Mouse (Mus musculus): ENCODE results near the gene Rel. TPM values are rescaled to one million over a fixed set of nuclear protein-coding genes. Genes with fewer than 3 reads are reported as not detected.

Rel gene
- total RNA-seq, 2 experiments from 2014 or later = 3.5 to 3.8 TPM

DNA sequence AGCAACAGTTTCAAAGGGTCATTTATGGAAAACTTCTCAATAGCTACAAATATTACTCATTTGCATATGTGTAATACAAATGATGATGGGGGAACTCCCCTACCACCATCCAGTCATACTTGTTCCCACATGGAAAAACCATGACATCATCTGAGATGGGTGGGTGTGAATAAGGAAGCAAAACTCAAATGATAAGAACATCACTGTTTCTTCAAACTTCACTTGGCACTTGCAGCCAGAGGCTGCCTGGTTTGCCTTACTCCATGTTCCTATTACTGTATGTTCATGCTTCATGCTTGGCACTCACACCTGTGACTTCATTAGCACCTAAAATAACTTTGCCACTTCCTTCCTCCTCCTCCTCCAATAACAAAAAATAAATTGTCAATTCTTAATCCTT lies 16.4 kb downstream of the Rel start:
- intact Hi-C loops (cut with DNase I) = no loop called here
- no peak for DNase-seq (ENCODE audit: low spot score in 2 of 2)

- intact Hi-C loops (cut with DNase I) = no loop called here
- no peak for DNase-seq (ENCODE audit: low spot score in 2 of 2)
These were observed 17.5 kb downstream of the Rel start for GRCm38 (mm10) chr11:23753136-23753710.

GRCm38 (mm10) chr11:23746102-23746501 lies 24.7 kb downstream of the Rel start:
- intact Hi-C loops (cut with DNase I) = no loop called here
- no peak for DNase-seq (ENCODE audit: low spot score in 2 of 2)

DNA sequence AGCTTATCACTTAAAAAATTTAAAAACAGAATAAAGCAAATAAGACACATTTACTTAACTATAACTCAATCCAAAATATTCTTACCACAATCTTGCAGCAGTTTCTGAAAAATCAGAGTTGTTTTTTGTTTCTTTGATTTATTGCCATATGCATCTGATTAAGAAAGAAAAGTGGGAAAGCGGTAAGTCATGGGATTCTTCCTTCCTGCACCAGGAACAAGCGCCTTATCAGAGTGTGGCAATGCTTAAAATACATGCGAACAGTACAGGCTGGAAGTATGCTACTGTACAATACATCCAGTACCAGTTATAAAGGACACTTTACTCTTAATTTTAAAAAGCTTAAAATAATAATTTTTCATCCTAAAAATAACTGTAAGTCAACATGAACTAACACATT lies 26.4 kb downstream of the Rel start:
- intact Hi-C loops (cut with DNase I) = no loop called here
- no peak for DNase-seq (ENCODE audit: low spot score in 2 of 2)

DNA sequence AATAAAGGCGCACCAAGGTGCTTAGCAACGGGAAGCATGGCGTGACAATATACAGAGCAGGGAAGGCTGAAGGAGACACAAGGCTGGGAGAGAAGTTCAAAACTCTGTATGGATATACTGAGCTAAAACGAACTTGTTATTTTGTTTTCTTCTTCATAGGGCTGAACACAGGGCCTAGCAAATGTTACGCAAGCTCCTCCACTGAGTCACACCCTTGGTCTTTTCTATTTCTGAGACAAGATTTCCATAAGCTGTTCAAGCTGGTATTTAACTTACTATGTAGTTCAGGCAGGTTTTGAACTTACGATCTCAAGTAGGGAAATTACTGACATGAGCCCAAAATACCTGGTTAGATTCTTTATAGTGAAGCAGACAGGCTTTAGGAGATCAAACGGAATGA lies 29.4 kb downstream of the Rel start:
- intact Hi-C loops (cut with DNase I) = no loop called here
- DNase-seq (ENCODE audit: low spot score in 2 of 2) = no peak

- intact Hi-C loops (cut with DNase I) = no loop called here
These were observed 29.9 kb downstream of the Rel start for GRCm38 (mm10) chr11:23740895-23741294.

DNA sequence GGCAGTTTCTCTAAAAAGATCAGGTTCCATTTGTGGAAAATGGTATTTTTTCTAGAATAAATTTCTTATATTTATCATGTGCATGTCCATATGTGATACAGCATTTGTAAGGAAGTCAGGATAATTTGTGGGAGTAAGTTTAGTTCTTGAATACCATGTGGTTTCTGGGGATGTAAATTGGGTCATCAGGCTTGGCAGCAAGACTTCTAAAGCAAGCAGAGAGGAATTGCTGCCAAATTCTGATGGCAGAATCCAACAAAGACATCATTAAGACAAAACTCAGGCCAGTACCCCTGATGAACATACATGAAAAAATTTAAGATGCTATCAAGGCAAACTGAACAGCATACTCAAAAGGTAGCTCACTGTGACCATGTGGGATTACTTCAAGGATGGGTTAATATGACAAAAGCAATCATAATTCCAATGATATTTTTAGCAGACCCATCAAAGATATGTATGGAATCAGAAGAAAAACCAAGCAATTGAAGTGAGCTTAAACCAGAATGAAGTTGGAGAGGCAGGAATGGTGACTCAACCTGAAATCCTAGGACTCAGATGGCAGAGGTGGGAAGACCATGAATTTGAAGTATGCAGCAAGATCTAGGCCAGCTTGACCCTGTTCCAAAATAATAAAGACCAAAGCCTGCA lies 34.8 kb downstream of the Rel start:
- DNase-seq (ENCODE audit: low spot score in 2 of 2) = peak in 1 of 2 experiments; percentile 70
- intact Hi-C loops (cut with DNase I) = no loop called here

More at GRCm38 (mm10) chr11:23740895-23741294, 29.9 kb downstream of the Rel start:
- no peak for DNase-seq (ENCODE audit: low spot score in 2 of 2)

DNA sequence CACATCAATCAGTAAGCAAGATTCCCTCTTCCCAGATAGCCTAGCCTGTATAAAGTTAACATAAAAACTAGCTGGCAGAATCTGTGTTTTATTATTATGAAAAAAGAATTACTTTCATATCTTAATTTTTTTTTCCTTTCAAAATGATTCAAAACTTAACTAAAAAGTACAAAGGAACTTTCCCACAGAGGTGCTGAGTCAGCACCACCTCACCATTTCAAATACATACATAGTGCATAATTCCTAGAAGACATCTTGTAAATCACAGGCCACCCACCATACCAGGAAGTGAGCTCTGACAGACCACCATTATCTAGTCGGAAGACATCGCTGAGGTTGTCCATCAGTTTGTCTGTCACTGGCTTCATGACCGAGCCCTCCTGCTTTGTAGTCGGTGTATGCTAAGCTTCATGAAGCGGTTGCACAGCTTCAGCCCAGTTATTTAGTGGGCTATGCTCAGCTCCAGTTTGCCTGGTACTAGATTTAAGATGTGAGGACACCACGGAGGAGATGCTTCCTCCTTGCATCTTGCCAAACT lies 36.0 kb downstream of the Rel start:
- intact Hi-C loops (cut with DNase I) = no loop called here
- no peak for DNase-seq (ENCODE audit: low spot score in 2 of 2)

DNA sequence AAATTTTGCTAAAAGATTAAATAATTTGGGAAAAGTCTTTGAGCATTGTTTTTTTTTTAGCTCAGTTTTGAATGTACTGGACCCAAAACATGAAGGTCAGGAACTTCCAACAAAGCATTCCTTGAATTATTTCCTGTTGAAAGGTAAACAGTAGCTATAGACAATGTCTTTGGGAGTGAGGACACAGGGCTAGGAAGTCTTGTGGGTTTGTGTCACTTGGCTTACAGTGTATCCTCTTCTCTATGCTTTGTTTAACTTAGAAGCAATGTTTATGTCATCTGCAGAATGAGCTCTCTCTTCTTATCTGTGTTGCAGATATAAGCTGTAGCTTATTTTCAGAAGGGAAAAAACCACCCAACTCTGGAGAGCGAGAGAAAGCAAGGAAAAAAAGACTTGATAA lies 37.9 kb downstream of the Rel start:
- DNase-seq (ENCODE audit: low spot score in 2 of 2) = no peak
- intact Hi-C loops (cut with DNase I) = no loop called here

DNA sequence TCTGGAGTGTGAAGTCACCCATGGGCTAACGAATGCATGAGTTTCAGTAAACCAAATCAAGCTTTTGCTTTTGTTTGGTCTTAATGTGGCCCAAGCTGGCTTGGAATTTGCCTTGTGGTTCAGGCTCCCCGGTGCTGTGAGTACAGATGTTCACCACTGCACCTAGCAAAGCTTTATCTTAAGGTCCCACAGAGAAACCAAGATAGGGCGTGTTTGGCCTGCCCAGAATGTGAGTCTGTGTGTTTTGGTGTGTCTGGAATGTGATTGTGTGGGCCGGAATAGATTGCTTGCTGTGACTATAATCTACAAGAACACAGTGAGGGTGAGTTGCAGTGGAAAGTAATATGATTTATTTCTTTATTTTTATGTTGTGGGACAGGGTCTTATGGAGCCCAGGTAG lies 40.6 kb downstream of the Rel start:
- DNase-seq (ENCODE audit: low spot score in 2 of 2) = no peak
- intact Hi-C loops (cut with DNase I) = no loop called here

DNA sequence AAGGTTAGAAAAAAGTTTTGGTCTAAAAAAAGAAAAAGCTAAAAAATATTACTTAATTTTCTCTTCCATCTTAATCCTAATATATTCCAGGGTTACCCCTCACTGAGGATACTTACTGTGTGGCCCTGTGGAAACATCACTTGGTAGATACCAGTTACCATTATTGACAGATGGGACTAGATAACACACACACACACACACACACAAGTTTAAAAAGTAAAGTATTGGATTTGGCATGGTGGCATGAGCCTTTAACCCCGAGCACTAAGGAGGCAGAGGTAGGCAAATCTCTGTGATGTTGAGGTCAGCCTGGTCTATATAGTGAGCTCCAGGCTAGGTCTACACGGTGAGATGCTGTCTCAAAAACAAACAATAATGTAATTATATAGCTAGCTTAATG lies 42.6 kb downstream of the Rel start:
- no peak for DNase-seq (ENCODE audit: low spot score in 2 of 2)
- intact Hi-C loops (cut with DNase I) = no loop called here

DNA sequence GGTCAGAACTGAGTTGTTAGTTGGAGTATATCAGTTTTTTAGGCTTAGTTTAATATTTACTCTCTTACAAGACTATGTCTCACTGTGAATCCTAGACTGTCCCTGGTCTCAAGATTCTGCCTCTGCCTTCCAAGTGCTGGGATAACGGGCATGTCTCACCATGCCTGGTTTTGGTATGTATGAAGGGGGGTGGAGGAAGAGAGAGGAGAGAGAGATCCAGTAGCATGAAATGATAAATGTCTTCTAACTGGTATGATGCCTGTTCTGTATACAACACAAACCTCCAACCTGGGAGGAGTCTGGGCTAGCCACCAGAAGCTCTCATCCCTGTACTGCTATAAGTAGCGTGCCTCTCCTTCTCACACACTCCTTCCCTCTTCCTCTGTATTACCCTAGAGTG lies 44.3 kb downstream of the Rel start:
- intact Hi-C loops (cut with DNase I) = no loop called here
- DNase-seq (ENCODE audit: low spot score in 2 of 2) = no peak

DNA sequence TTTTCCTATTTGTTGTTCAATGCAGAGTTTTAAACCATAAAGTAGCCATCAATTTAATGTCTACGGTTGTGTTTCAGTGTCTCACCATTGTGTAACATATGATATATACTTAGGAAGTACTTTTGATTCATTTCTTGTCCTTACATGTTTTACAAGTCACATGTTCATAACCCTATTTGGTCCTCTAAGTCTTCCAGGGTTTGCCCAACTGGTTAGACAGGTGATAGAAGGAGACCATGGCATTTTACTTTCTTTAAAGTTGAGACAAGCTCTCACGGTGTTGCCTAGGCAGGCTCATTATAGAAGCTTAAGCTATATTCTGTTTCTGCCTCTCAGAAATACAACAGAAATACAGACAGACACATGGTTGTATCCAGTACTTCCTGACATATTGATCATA lies 44.9 kb downstream of the Rel start:
- intact Hi-C loops (cut with DNase I) = no loop called here
- DNase-seq (ENCODE audit: low spot score in 2 of 2) = no peak

GRCm38 (mm10) chr11:23722326-23722725 lies 48.4 kb downstream of the Rel start:
- DNase-seq (ENCODE audit: low spot score in 2 of 2) = no peak
- intact Hi-C loops (cut with DNase I) = no loop called here

DNA sequence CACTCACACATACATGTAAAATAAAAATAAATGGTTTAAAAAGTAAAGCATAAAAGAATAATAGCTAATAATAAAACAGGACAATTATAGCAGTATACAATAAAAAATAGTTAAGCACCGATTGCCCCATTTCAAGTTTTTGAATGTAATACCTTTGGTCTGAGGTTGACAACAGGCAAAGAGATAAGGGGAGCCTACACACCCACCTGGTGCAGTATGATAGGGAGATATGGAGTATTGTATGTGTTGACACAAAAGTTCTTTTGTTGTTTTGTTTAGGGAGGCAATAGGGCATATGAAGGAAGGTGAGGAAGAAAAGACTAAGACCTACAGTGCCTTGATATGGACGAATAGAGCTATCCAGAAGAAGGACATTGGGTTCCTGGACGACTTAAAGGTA lies 50.9 kb downstream of the Rel start:
- intact Hi-C loops (cut with DNase I) = no loop called here
- DNase-seq (ENCODE audit: low spot score in 2 of 2) = no peak

DNA sequence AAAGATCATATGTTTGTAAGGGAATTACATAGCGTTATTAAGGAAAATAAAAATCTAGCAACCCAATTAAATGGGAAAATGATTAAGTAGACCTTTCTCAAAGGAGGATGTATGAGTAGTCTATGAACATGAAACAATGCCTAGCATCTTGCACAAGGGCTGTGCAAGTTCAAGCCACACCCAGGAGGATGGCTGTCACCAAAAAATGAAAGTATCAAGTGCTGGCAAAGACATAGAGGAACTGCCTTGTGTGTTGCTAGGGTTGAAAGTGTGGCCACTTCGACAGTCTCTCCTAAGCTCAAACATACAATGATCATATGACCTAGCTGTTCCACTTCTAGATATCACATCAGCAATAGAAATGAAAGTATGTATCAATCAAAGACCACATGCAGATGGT lies 51.9 kb downstream of the Rel start:
- no peak for DNase-seq (ENCODE audit: low spot score in 2 of 2)
- intact Hi-C loops (cut with DNase I) = no loop called here

DNA sequence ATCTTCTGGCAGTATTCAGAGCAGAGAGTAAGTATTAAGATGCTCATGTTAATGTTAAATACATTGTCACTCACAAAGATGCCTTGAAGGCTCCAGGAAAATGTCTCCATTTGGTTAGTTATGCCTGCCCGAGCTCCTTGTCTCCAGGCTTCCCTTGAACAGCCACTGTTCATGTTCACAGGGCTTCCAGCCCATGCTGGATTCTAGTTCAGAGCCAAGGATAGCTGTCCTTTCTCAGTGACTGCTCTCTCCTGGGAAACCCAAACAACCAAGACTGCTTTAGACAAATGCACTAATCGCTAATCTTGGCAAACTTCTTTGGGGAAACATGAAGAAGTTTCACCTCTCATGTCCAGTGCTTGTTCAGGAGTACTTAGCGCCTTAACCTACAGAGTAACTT lies 58.5 kb downstream of the Rel start:
- intact Hi-C loops (cut with DNase I) = loop anchor here (5.0 kb wide), 1 partner anchor 175 kb away; no protein-coding TSS in a partner anchor
- no peak for DNase-seq (ENCODE audit: low spot score in 2 of 2)

DNA sequence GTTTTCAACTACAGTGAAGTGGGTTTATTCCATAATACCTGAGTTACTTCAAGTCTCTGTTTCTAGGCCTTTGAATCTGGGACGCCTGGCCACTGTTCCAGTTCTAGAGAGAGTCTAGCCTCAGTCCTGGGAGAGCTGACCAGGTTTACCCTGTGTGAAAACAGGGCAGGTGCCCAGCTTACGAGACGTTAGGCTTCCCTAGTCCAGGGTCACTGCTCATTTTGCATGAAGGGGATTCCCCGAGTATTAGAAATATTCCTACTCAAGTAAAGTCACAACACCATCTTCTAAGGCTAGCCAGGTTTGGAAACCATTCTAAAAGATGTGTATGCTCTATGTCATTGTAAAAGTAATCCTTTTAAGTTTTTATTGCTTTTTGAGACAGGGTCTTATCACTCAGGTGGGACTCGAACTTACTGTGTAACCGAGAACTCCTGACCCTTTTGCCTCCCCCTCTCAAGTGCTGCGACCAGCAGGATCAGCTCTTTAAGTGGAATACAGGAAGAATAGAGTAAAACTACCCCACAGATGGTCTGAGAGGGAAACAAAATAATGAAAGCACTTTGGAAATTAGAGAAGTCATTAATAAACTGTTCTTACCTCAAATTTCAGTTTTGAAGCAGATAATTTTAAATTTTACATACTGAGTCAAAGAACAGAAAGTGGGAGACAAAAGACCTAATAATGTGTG lies 66.0 kb downstream of the Rel start:
- intact Hi-C loops (cut with DNase I) = no loop called here
- no peak for DNase-seq (ENCODE audit: low spot score in 2 of 2)

GRCm38 (mm10) chr11:23701831-23702230 lies 68.9 kb downstream of the Rel start:
- intact Hi-C loops (cut with DNase I) = no loop called here
- DNase-seq (ENCODE audit: low spot score in 2 of 2) = no peak

DNA sequence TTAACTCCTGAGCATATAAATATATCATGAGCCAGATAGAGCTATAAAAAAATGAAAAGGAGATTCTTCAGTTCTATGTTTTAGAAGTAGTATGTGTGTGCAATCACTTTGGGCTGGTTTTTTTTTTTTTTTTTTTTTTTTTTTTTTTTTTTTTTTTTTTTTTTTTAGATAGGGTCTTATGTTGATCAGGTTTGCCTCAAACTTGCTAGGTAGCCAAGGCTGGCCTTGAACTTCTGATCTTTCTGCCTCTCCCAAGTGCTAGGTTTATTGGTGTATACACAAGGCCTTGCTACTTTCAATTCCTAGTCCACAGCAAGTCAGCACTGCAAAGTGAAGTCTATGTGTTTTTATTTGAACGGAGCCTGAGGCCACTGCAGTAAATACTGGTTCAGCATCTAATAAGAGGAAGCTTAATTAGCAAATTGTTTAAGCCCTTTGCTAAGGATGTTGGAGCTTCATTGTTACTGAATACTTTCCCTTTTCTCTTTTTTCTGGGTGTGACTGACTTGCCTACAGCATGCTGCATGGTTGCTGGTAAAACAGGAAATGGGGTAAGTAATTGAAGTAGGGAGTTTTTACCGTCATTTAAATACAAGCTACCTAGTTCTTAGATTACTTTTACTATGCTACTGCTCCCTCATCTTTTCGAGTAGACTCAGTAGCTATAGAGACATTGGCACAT lies 71.2 kb downstream of the Rel start:
- no peak for DNase-seq (ENCODE audit: low spot score in 2 of 2)

More for the DNA sequence above, 71.2 kb downstream of the Rel start:
- intact Hi-C loops (cut with DNase I) = no loop called here

Measured in left cerebral cortex, postnatal 25 days (tissue).